Mouse (Mus musculus) heart, embryonic 13.5 days (tissue): Measurements from ENCODE around the gene Mapk1. TPM values are rescaled to one million over a fixed set of nuclear protein-coding genes. Genes with fewer than 3 reads are reported as not detected.
A peak's percentile ranks its signal among the peaks of the same experiment; 100 is the strongest.

Experiments
- ATAC-seq: fragments of 200-750 bp; cut with Nextera tagmentation; 2 replicates; pipeline ENCODE4 v1.8.0; 2017; ENCODE audit warnings: moderate TSS enrichment; ENCODE audit not compliant: insufficient number of reproducible peaks, low FRiP score, low TSS enrichment; ENCODE audit errors: extremely low read depth
- H3K27ac ChIP-seq: fragments of 300-500 bp; sonication (generic); replicated peaks from 2 replicates; pipeline ENCODE4 v1.5.1; 2015; ENCODE audit warnings: moderate library complexity, mild to moderate bottlenecking, inconsistent platforms
- H3K27me3 ChIP-seq: fragments of 300-500 bp; sonication (generic); replicated peaks from 2 replicates; pipeline ENCODE4 v1.6.1; 2015; ENCODE audit warnings: mild to moderate bottlenecking, inconsistent platforms
- H3K36me3 ChIP-seq: fragments of 300-500 bp; sonication (generic); 2 replicates; pipeline ENCODE4 v1.6.1; 2015; ENCODE audit warnings: mild to moderate bottlenecking, inconsistent platforms
- H3K4me1 ChIP-seq: fragments of 300-500 bp; sonication (generic); 2 replicates; pipeline ENCODE4 v1.6.1; 2015; ENCODE audit warnings: inconsistent platforms
- H3K4me2 ChIP-seq: fragments of 300-500 bp; sonication (generic); 2 replicates; pipeline ENCODE4 v1.6.1; 2015; ENCODE audit warnings: inconsistent platforms, mild to moderate bottlenecking, moderate library complexity
- H3K4me3 ChIP-seq: fragments of 300-500 bp; sonication (generic); 2 replicates; pipeline ENCODE4 v1.5.1; 2015; ENCODE audit warnings: moderate library complexity, mild to moderate bottlenecking, inconsistent platforms
- H3K9ac ChIP-seq: fragments of 300-500 bp; sonication (generic); 2 replicates; pipeline ENCODE4 v1.6.1; 2015; ENCODE audit warnings: inconsistent platforms, mild to moderate bottlenecking, moderate library complexity
- H3K9me3 ChIP-seq: fragments of 300-500 bp; sonication (generic); 2 replicates; pipeline ENCODE4 v1.6.1; 2016; ENCODE audit warnings: inconsistent platforms
- WGBS: fragments of 180-500 bp; shearing (Covaris S2); methylation state at CpG from one replicate; pipeline ENCODE4 v1.1.7; 2015; ENCODE audit warnings: mixed read lengths; 5-methylcytosine and 5-hydroxymethylcytosine counted together
- polyA plus RNA-seq: library from polyadenylated mRNA; unstranded; fragments of >200 nt; fragmentation: Nextera tagmentation; extraction: Ambion mirVana; gene quantifications from 2 replicates; pipeline ENCODE4 v1.2.1, GENCODE M21; 2015

The Mapk1 gene
- 112 and 125 TPM in 2 replicates for polyA plus RNA-seq

GRCm38 (mm10) chr16:16983131-16983533, at the start of gene Mapk1:
Mapk1 (plus strand) TSS chr16:16983382.
- WGBS, result under 1% methylated on average over 35 of the region's 35 CpGs
- peak; percentile 97 for ATAC-seq
- peaks cover 6% of the 10 kb centered on the region for H3K36me3 ChIP-seq
- peak within 1 kb of the TSS; percentile 92 for H3K27ac ChIP-seq
- H3K9me3 ChIP-seq, result no peaks in the 10 kb centered on the region
- H3K4me3 ChIP-seq, result peak within 1 kb of the TSS; percentile 88
- peaks cover 32% of the 10 kb centered on the region for H3K4me1 ChIP-seq
- peak within 1 kb of the TSS; percentile 84 for H3K4me2 ChIP-seq
- H3K9ac ChIP-seq, result peak within 1 kb of the TSS; percentile 94
- H3K27me3 ChIP-seq, result no peaks in the 10 kb centered on the region

- H3K9ac ChIP-seq, result no peak overlapping the region
- WGBS, result 88% methylated on average over 9 of the region's 9 CpGs
- H3K36me3 ChIP-seq, result no peaks in the 10 kb centered on the region
Measured at GRCm38 (mm10) chr16:16939543-16939942, 43.6 kb upstream of the Mapk1 start.

GRCm38 (mm10) chr16:16941078-16941477, 42.1 kb upstream of the Mapk1 start:
- Histone ChIP-seq H3K4me3 (no peak overlapping the region), H3K27ac (no peak overlapping the region), H3K4me2 (no peak overlapping the region), H3K9ac (no peak overlapping the region), H3K4me1 (no peaks in the 10 kb centered on the region), H3K36me3 (no peaks in the 10 kb centered on the region), H3K9me3 (peaks cover 4% of the 10 kb centered on the region; the same call in 1 of the 2 replicates), H3K27me3 (no peaks in the 10 kb centered on the region)
- ATAC-seq, result no peak
- 85% methylated on average over 2 of the region's 2 CpGs for WGBS

More at GRCm38 (mm10) chr16:16939543-16939942, 43.6 kb upstream of the Mapk1 start:
- Histone ChIP-seq H3K4me1 (no peaks in the 10 kb centered on the region), H3K27me3 (no peaks in the 10 kb centered on the region), H3K4me2 (no peak overlapping the region), H3K9me3 (peaks cover 4% of the 10 kb centered on the region; the same call in 1 of the 2 replicates), H3K4me3 (no peak overlapping the region), H3K27ac (no peak overlapping the region)
- ATAC-seq, result no peak

GRCm38 (mm10) chr16:16958575-16958974, 24.6 kb upstream of the Mapk1 start:
- 39% methylated on average over 2 of the region's 5 CpGs for WGBS
- no peak overlapping the region for H3K4me2 ChIP-seq
- no peaks in the 10 kb centered on the region for H3K4me1 ChIP-seq
- H3K4me3 ChIP-seq, result no peak overlapping the region
- peaks cover 3% of the 10 kb centered on the region; the same call in 1 of the 2 replicates for H3K9me3 ChIP-seq
- no peak overlapping the region for H3K27ac ChIP-seq
- no peak for ATAC-seq
- no peak overlapping the region for H3K9ac ChIP-seq
- H3K27me3 ChIP-seq, result no peaks in the 10 kb centered on the region
- no peaks in the 10 kb centered on the region for H3K36me3 ChIP-seq

DNA sequence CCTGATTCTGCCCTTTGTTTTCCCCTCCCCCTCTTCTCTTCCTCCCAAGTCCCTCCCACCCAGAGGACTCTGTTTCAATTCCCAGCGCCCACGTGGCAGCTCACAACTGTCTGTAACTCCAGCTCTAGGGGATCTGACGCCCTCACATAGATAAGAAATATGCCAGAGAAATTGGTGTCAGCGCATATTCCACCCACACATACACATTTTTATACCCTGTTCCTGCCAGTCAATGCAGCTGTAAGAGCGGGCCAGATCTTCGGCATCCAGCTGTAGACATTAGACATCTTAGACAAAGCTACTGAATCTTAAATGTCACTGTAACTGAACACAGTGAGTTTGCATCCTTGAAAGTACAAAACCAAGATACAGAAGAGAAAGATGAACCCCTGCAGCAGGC, 23.3 kb upstream of the Mapk1 start:
- WGBS, result 78% methylated on average over 6 of the region's 6 CpGs

GRCm38 (mm10) chr16:16965149-16965548, 18.0 kb upstream of the Mapk1 start:
- no peak overlapping the region for H3K27ac ChIP-seq
- WGBS, result 48% methylated on average over 1 of the region's 1 CpGs
- H3K4me2 ChIP-seq, result no peak overlapping the region
- H3K36me3 ChIP-seq, result no peaks in the 10 kb centered on the region
- ATAC-seq, result no peak
- no peaks in the 10 kb centered on the region for H3K27me3 ChIP-seq
- H3K4me1 ChIP-seq, result no peaks in the 10 kb centered on the region
- no peak overlapping the region for H3K9ac ChIP-seq
- no peak overlapping the region for H3K4me3 ChIP-seq
- no peaks in the 10 kb centered on the region for H3K9me3 ChIP-seq

More for the DNA sequence above, 23.3 kb upstream of the Mapk1 start:
- Histone ChIP-seq H3K9ac (no peak overlapping the region), H3K9me3 (no peaks in the 10 kb centered on the region), H3K4me1 (no peaks in the 10 kb centered on the region), H3K36me3 (no peaks in the 10 kb centered on the region), H3K4me2 (no peak overlapping the region), H3K27me3 (no peaks in the 10 kb centered on the region), H3K27ac (no peak overlapping the region), H3K4me3 (no peak overlapping the region)
- no peak for ATAC-seq

DNA sequence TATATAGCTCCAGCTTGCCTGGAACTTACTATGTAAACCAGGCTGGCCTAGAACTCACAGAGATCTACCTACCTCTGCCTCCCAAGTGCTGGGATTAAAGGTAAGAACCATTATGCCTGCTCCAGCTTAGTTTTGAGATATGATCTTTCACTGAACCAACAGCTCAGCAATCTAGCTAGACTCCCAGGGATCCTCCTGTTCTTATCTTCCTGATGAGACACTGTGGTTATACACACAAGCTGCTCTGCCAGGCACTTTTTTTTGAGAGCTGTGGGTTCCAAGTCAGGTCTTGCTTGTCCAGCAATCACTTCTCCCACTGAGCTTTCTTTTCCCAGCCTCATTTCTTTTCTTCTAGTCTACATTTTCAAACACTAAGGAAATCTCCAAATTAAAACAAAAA, 16.9 kb upstream of the Mapk1 start:
- no peak overlapping the region for H3K9ac ChIP-seq
- ATAC-seq, result no peak
- H3K4me1 ChIP-seq, result no peaks in the 10 kb centered on the region
- H3K4me3 ChIP-seq, result no peak overlapping the region
- H3K4me2 ChIP-seq, result no peak overlapping the region
- H3K36me3 ChIP-seq, result no peaks in the 10 kb centered on the region
- no peaks in the 10 kb centered on the region for H3K9me3 ChIP-seq
- H3K27ac ChIP-seq, result no peak overlapping the region
- H3K27me3 ChIP-seq, result no peaks in the 10 kb centered on the region

- no peaks in the 10 kb centered on the region for H3K36me3 ChIP-seq
- ATAC-seq, result no peak
- H3K27ac ChIP-seq, result no peak overlapping the region
- H3K4me1 ChIP-seq, result no peaks in the 10 kb centered on the region
- 86% methylated on average over 3 of the region's 3 CpGs for WGBS
- H3K9ac ChIP-seq, result no peak overlapping the region
- no peak overlapping the region for H3K4me2 ChIP-seq
- H3K27me3 ChIP-seq, result no peaks in the 10 kb centered on the region
- no peak overlapping the region for H3K4me3 ChIP-seq
- H3K9me3 ChIP-seq, result peaks cover 7% of the 10 kb centered on the region
Measured at GRCm38 (mm10) chr16:16978061-16978460, 5.1 kb upstream of the Mapk1 start.

DNA sequence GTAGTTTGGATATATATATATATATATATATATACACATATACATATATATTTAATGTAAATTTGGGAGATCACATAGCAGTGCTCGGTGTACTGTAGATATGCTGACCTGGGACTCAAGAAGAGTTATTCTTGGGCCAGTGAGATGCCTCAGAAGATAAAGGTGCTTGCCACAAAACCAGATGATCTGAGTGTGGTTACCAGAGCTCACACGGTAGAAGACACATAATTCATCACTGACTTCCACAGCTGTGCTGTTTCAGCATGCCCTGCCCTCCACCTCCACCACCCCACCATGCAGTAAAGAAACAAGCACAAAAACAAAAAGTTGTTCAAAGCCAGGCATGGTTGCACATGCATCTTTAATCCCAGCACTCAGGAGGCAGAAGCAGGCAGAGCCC, 4.4 kb upstream of the Mapk1 start:
- Histone ChIP-seq H3K4me2 (no peak overlapping the region), H3K27ac (no peak overlapping the region), H3K36me3 (no peaks in the 10 kb centered on the region), H3K4me1 (no peaks in the 10 kb centered on the region), H3K9me3 (peaks cover 7% of the 10 kb centered on the region), H3K9ac (no peak overlapping the region), H3K27me3 (no peaks in the 10 kb centered on the region), H3K4me3 (no peak overlapping the region)
- ATAC-seq, result no peak
- 61% methylated on average over 2 of the region's 2 CpGs for WGBS

GRCm38 (mm10) chr16:16982636-16983035, 546 bp upstream of the Mapk1 start:
- Histone ChIP-seq H3K4me1 (peaks cover 30% of the 10 kb centered on the region), H3K27me3 (no peaks in the 10 kb centered on the region), H3K27ac (peak overlapping the region; percentile 20; the same call in 1 of the 2 replicates), H3K36me3 (peaks cover 4% of the 10 kb centered on the region; the same call in 1 of the 2 replicates), H3K4me3 (peak overlapping the region; percentile 88), H3K9me3 (no peaks in the 10 kb centered on the region), H3K9ac (peak overlapping the region; percentile 82), H3K4me2 (peak overlapping the region; percentile 84)
- no peak for ATAC-seq
- 33% methylated on average over 1 of the region's 2 CpGs for WGBS

DNA sequence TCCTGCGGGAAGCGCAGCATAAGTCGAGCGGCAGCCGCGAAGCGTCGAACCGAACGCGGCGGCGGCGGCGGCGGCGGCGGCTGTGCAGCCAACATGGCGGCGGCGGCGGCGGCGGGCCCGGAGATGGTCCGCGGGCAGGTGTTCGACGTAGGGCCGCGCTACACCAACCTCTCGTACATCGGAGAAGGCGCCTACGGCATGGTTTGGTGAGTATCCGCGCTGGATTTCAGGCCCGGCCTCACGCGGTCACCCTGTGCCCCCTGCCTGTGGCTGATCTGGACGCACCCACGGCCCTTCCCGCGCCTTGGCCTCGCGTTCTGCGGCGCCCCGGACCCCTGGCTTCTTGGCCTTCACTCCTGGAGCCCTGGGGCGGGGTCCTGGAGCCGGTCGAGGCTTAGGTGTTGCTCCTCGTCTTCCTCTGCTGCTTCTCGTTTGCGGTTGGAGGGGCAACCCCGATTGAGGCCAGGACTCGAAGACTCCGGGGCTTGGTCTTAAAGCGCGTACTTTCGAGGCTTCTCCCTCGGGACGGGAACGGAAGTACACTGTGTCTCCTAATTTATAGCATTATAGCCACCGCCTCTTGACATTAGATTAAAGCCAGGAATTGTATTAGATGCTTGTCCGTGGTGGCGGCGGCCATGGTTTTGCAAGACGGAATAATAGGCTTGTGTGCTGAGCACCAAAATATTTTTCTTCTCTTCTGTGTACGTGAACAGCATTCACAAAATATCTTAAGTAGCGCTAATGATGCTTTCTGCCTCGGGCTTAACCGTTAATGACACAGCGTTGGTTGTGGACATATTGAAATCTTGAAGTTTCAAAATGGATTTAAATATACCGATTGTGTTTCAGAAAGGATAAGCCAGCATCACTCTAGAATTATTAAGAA, 596 bp downstream of the Mapk1 start:
- H3K4me3 ChIP-seq, result peak overlapping the region; percentile 88
- ATAC-seq, result peak; percentile 60
- no peaks in the 10 kb centered on the region for H3K9me3 ChIP-seq
- H3K4me1 ChIP-seq, result peaks cover 34% of the 10 kb centered on the region
- H3K36me3 ChIP-seq, result peaks cover 13% of the 10 kb centered on the region
- H3K4me2 ChIP-seq, result peak overlapping the region; percentile 84
- peak overlapping the region; percentile 92 for H3K27ac ChIP-seq
- peak overlapping the region; percentile 94 for H3K9ac ChIP-seq
- under 1% methylated on average over 75 of the region's 75 CpGs for WGBS
- no peaks in the 10 kb centered on the region for H3K27me3 ChIP-seq
